Mouse (Mus musculus): ENCODE measurements around the gene Pde2a. TPM values are rescaled to one million over a fixed set of nuclear protein-coding genes. Genes with fewer than 3 reads are reported as not detected.

Pde2a gene
- total and polyA plus RNA-seq, 2 experiments from 2014 or later = 33.8 to 53.9 TPM

DNA sequence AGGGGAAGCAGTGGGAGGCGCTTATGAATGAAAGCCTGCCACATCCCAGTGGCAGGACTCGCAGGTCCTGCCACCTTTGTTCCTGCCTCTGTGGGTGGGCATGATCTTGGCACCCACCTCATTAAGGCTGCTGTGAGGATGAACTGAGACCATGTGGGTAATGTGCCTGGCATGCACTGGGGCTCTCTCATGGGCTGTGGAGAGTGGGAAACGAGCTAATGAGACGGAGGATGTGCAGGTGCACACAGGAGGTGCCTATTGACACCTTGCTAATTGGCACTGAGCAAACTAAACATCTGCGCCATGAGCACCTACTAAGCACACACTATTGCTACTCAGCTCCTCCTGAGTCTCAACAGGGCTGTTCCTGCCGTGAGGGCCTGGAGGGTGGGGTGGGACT, 13.5 kb downstream of the Pde2a start:
- ATAC-seq (ENCODE audit: low FRiP score) (no peak), DNase-seq (ENCODE audit: low spot score) (no peak)
- Histone ChIP-seq H3K4me1 (ENCODE audit: insufficient read depth, low read length) (no peaks in the 10 kb centered on the region), H3K9me3 (ENCODE audit: low read length) (no peaks in the 10 kb centered on the region), H3K27me3 (ENCODE audit: insufficient read depth, low read length) (no peaks in the 10 kb centered on the region), H3K4me3 (ENCODE audit: low read depth, low read length) (no peak overlapping the region), H3K4me2 (ENCODE audit: low read depth, low read length, poor library complexity, severe bottlenecking) (no peak overlapping the region), H3K9ac (replicated peaks; ENCODE audit: low read length, poor library complexity, severe bottlenecking) (no peak overlapping the region), H3K27ac (ENCODE audit: low read depth, low read length) (no peak overlapping the region), H3K36me3 (ENCODE audit: insufficient read depth, low read length) (no peaks in the 10 kb centered on the region)
- 59% methylated on average over 6 of the region's 6 CpGs for WGBS
- no peak for TF ChIP-seq CTCF (IDR thresholded peaks at IDR 0.05)

DNA sequence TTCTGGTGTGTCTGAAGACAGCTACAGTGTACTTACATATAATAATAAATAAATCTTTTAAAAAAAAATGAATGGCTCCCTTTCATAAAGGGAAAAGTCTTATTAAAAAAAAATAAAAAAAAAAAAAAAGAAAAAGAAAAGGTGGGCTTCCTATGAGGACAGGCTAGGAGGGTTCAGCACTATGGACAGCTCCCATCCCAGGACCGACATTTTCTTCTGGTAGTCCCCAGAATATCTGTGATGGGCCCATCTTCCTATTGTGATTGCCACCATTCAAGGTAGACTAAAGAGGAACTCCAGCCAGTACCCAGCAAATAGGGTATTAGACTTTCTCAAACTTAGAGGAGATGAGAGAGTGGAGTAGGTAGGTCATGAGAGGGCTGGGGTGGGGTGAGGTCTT, 16.4 kb downstream of the Pde2a start:
- ATAC-seq (ENCODE audit: low FRiP score) (no peak), DNase-seq (ENCODE audit: low spot score) (no peak)
- Histone ChIP-seq H3K27ac (ENCODE audit: low read depth, low read length) (no peak overlapping the region), H3K4me1 (ENCODE audit: insufficient read depth, low read length) (no peaks in the 10 kb centered on the region), H3K4me3 (ENCODE audit: low read depth, low read length) (no peak overlapping the region), H3K9me3 (ENCODE audit: low read length) (no peaks in the 10 kb centered on the region), H3K9ac (replicated peaks; ENCODE audit: low read length, poor library complexity, severe bottlenecking) (no peak overlapping the region), H3K36me3 (ENCODE audit: insufficient read depth, low read length) (no peaks in the 10 kb centered on the region), H3K27me3 (ENCODE audit: insufficient read depth, low read length) (no peaks in the 10 kb centered on the region), H3K4me2 (ENCODE audit: low read depth, low read length, poor library complexity, severe bottlenecking) (no peak overlapping the region)
- 16% methylated on average over 1 of the region's 1 CpGs for WGBS
- no peak for TF ChIP-seq CTCF (IDR thresholded peaks at IDR 0.05)

DNA sequence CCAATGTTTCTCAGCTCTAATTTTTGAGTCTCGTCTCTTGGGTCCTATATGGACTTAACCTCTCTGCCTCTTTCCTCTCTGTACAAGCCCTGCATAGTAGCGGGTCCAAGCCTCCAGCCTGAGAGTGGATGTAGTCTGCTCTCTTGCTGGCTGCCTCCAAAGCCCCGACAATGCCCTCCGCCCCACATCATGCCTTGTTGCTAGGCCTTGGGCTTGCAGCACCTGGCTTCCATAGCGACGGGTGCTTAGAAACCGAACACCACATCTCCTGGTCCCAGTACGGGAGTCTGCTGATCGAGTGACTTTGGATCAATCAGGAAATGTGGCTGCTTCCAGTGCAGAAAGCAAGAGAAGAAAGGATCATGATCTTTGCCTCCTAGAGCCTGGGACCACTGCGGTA, 21.6 kb downstream of the Pde2a start:
- Histone ChIP-seq H3K27me3 (ENCODE audit: insufficient read depth, low read length) (no peaks in the 10 kb centered on the region), H3K4me1 (ENCODE audit: insufficient read depth, low read length) (no peaks in the 10 kb centered on the region; the same call in 1 of the 2 replicates), H3K9me3 (ENCODE audit: low read length) (no peaks in the 10 kb centered on the region), H3K36me3 (ENCODE audit: insufficient read depth, low read length) (no peaks in the 10 kb centered on the region), H3K4me2 (ENCODE audit: low read depth, low read length, poor library complexity, severe bottlenecking) (no peak overlapping the region), H3K27ac (ENCODE audit: low read depth, low read length) (peak overlapping the region; percentile 40; the same call in 1 of the 2 replicates), H3K4me3 (ENCODE audit: low read depth, low read length) (no peak overlapping the region), H3K9ac (replicated peaks; ENCODE audit: low read length, poor library complexity, severe bottlenecking) (0 out of 2 replicates have a peak overlapping the region, but pooled peaks have one; percentile 0)
- DNase-seq (ENCODE audit: low spot score) = peak; percentile 46
- peak; percentile 45; the same call in 1 of the 2 replicates for ATAC-seq (ENCODE audit: low FRiP score)
- no peak for TF ChIP-seq CTCF (IDR thresholded peaks at IDR 0.05)
- 59% methylated on average over 10 of the region's 10 CpGs for WGBS

DNA sequence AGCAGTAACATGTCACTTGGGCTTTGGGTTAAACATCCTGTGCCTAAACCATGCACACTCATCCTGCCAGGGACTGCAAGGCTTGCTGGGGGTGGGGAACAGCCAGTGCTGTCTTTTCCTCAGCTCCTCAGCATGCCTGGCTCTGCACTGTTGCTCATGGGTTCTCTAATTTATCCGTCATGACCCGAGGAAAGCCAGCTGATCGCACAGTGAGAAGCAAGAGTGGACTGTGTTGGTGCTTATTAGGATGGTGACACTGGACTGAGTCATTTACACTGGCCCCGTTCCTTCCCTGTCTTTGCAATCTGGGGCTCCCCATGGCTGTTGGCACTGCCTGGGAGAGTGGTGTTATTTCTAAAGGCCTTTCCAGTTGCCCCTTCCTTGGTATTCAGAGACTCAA, 22.7 kb downstream of the Pde2a start:
- Histone ChIP-seq H3K4me2 (ENCODE audit: low read depth, low read length, poor library complexity, severe bottlenecking) (no peak overlapping the region), H3K9me3 (ENCODE audit: low read length) (no peaks in the 10 kb centered on the region), H3K27ac (ENCODE audit: low read depth, low read length) (no peak overlapping the region), H3K4me1 (ENCODE audit: insufficient read depth, low read length) (no peaks in the 10 kb centered on the region; the same call in 1 of the 2 replicates), H3K36me3 (ENCODE audit: insufficient read depth, low read length) (no peaks in the 10 kb centered on the region), H3K9ac (replicated peaks; ENCODE audit: low read length, poor library complexity, severe bottlenecking) (no peak overlapping the region), H3K4me3 (ENCODE audit: low read depth, low read length) (no peak overlapping the region), H3K27me3 (ENCODE audit: insufficient read depth, low read length) (no peaks in the 10 kb centered on the region)
- no peak for TF ChIP-seq CTCF (IDR thresholded peaks at IDR 0.05)
- 88% methylated on average over 4 of the region's 4 CpGs for WGBS
- DNase-seq (ENCODE audit: low spot score) (no peak), ATAC-seq (ENCODE audit: low FRiP score) (no peak)

DNA sequence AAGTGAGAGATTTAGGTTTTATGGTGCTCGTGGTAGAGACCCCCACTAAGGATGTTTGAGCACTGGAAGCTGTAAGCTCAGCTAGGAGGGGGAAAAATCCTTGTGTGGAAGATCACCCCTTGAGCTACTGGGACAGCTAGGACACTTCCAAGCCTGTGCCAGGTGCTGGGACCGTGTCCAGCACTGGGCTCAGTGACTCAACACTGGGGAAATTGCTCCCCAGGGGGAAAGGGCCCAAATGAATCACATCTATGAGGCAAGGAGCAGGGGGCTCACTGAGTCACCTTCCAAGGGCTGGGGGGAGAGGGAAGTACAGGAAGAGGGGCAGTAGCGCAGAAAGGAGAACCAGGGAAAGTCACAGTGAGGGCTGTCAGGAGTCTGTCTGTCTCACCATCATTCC, 28.4 kb downstream of the Pde2a start:
- H3K9ac ChIP-seq (replicated peaks; ENCODE audit: low read length, poor library complexity, severe bottlenecking) = no peak overlapping the region
- H3K9me3 ChIP-seq (ENCODE audit: low read length) = no peaks in the 10 kb centered on the region
- no peak overlapping the region for H3K4me2 ChIP-seq (ENCODE audit: low read depth, low read length, poor library complexity, severe bottlenecking)
- no peak overlapping the region for H3K4me3 ChIP-seq (ENCODE audit: low read depth, low read length)
- 0 out of 2 replicates have a peak, but pooled peaks cover 5% of the 10 kb centered on the region for H3K27me3 ChIP-seq (ENCODE audit: insufficient read depth, low read length)
- H3K27ac ChIP-seq (ENCODE audit: low read depth, low read length) = no peak overlapping the region
- 35% methylated on average over 3 of the region's 3 CpGs for WGBS
- no peaks in the 10 kb centered on the region for H3K36me3 ChIP-seq (ENCODE audit: insufficient read depth, low read length)
- no peak for TF ChIP-seq CTCF (IDR thresholded peaks at IDR 0.05)
- H3K4me1 ChIP-seq (ENCODE audit: insufficient read depth, low read length) = no peaks in the 10 kb centered on the region
- DNase-seq (ENCODE audit: low spot score) = no peak
- no peak for ATAC-seq (ENCODE audit: low FRiP score)

DNA sequence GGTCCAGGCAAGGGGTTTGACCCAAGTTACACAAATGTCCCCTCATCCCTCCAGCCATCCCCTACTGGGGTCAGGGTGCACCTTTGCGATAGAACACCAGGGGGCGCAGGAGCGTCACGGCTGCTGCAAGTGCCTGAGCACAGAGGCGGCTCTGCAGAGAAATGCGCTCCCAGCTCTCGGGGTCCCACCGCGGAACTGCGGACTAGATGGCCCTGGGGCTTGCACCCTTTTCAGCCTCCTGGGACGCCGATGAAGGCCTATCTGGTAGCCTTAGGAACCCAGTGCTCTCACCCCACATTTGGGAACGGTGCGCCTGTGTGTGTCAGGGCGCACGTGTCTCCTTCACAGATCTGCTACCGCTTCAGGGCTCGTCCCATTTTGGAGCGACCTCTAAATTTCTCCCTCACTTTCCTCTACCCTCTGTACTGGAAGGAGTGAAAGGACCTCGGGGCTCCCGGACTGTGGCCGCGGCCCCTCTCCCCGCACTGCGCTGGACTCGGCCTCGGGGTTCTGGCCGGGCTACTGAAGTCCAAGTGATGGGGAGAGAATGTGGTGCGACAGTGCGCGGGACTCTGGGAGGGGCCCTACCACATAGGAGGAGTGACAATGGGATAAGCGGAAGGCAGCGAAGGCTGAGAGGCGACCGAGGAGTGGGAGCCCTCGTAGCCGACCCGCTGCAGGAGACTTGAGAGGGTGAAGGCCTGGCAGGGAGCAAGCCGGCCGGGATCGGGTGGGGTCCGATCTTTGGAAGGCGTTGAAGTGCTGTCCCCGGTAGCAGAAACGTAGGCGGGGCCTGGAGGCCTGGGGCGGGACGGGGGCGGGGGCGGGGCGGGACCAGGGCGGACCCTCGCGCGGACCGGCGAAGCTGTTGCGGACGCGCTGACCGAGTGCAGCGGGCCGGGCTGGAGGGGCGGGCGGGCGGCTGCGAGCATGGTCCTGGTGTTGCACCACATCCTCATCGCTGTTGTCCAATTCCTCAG, 29.2 kb downstream of the Pde2a start:
- peak; percentile 99 for TF ChIP-seq CTCF (IDR thresholded peaks at IDR 0.05)
- H3K4me3 ChIP-seq (ENCODE audit: low read depth, low read length) = peak overlapping the region; percentile 56
- H3K27me3 ChIP-seq (ENCODE audit: insufficient read depth, low read length) = 0 out of 2 replicates have a peak, but pooled peaks cover 5% of the 10 kb centered on the region
- H3K27ac ChIP-seq (ENCODE audit: low read depth, low read length) = no peak overlapping the region
- WGBS = under 1% methylated on average over 56 of the region's 68 CpGs
- no peaks in the 10 kb centered on the region for H3K4me1 ChIP-seq (ENCODE audit: insufficient read depth, low read length)
- H3K9me3 ChIP-seq (ENCODE audit: low read length) = no peaks in the 10 kb centered on the region
- H3K36me3 ChIP-seq (ENCODE audit: insufficient read depth, low read length) = no peaks in the 10 kb centered on the region
- ATAC-seq (ENCODE audit: low FRiP score) = peak; percentile 80
- peak overlapping the region; percentile 63 for H3K9ac ChIP-seq (replicated peaks; ENCODE audit: low read length, poor library complexity, severe bottlenecking)
- H3K4me2 ChIP-seq (ENCODE audit: low read depth, low read length, poor library complexity, severe bottlenecking) = peak overlapping the region; percentile 99
- peak; percentile 84 for DNase-seq (ENCODE audit: low spot score)

All from midbrain, postnatal 0 days (tissue).